Mouse (Mus musculus) lung, adult 18-20 months (tissue): Measurements from ENCODE around the gene Iqce.

ENCODE experiments used
- DNase-seq, 2 experiments: peaks; one replicate each; pipeline ENCODE4 v3.0.0; 2022; ENCODE audit warnings: mixed read lengths in 2 of 2

The Iqce gene

GRCm38 (mm10) chr5:140612191-140612590 lies 90.0 kb downstream of the Iqce start:
- DNase-seq: no peak
